Mouse (Mus musculus) embryonic facial prominence, embryonic 13.5 days (tissue): ENCODE results near the gene Rnf141. TPM values are rescaled to one million over a fixed set of nuclear protein-coding genes. Genes with fewer than 3 reads are reported as not detected.

Source experiments
- ATAC-seq: fragments of 200-750 bp; cut with Nextera tagmentation; 2 replicates; pipeline ENCODE4 v1.8.0; 2017; ENCODE audit warnings: low read depth; ENCODE audit not compliant: insufficient number of reproducible peaks, insufficient read depth, low FRiP score, low TSS enrichment
- H3K27ac ChIP-seq: fragments of 300-500 bp; sonication (generic); 2 replicates; pipeline ENCODE4 v1.5.1; 2015; ENCODE audit warnings: moderate library complexity, mild to moderate bottlenecking, inconsistent platforms
- H3K27me3 ChIP-seq: fragments of 300-500 bp; sonication (generic); 2 replicates; pipeline ENCODE4 v1.6.1; 2015; ENCODE audit warnings: mild to moderate bottlenecking, inconsistent platforms
- H3K36me3 ChIP-seq: fragments of 300-500 bp; sonication (generic); 2 replicates; pipeline ENCODE4 v1.6.1; 2015; ENCODE audit warnings: mild to moderate bottlenecking, inconsistent platforms
- H3K4me1 ChIP-seq: fragments of 300-500 bp; sonication (generic); 2 replicates; pipeline ENCODE4 v1.6.1; 2015; ENCODE audit warnings: inconsistent platforms
- H3K4me2 ChIP-seq: fragments of 300-500 bp; sonication (generic); 2 replicates; pipeline ENCODE4 v1.6.1; 2015; ENCODE audit warnings: moderate library complexity, mild to moderate bottlenecking, inconsistent platforms
- H3K4me3 ChIP-seq: fragments of 300-500 bp; sonication (generic); 2 replicates; pipeline ENCODE4 v1.5.1; 2015; ENCODE audit warnings: mild to moderate bottlenecking, inconsistent platforms
- H3K9ac ChIP-seq: fragments of 300-500 bp; sonication (generic); 2 replicates; pipeline ENCODE4 v1.6.1; 2015; ENCODE audit warnings: mild to moderate bottlenecking, inconsistent platforms
- H3K9me3 ChIP-seq: fragments of 300-500 bp; sonication (generic); 2 replicates; pipeline ENCODE4 v1.6.1; 2016; ENCODE audit warnings: inconsistent platforms
- WGBS: fragments of 180-500 bp; shearing (Covaris S2); methylation state at CpG from one replicate; pipeline ENCODE4 v1.1.7; 2015; ENCODE audit warnings: mixed read lengths; 5-methylcytosine and 5-hydroxymethylcytosine counted together
- polyA plus RNA-seq: library from polyadenylated mRNA; unstranded; fragments of >200 nt; fragmentation: Nextera tagmentation; extraction: Ambion mirVana; gene quantifications from 2 replicates; pipeline ENCODE4 v1.2.1, GENCODE M21; 2015

The Rnf141 gene
- polyA plus RNA-seq, 1 experiment from 2014 or later, result 16.9 TPM

DNA sequence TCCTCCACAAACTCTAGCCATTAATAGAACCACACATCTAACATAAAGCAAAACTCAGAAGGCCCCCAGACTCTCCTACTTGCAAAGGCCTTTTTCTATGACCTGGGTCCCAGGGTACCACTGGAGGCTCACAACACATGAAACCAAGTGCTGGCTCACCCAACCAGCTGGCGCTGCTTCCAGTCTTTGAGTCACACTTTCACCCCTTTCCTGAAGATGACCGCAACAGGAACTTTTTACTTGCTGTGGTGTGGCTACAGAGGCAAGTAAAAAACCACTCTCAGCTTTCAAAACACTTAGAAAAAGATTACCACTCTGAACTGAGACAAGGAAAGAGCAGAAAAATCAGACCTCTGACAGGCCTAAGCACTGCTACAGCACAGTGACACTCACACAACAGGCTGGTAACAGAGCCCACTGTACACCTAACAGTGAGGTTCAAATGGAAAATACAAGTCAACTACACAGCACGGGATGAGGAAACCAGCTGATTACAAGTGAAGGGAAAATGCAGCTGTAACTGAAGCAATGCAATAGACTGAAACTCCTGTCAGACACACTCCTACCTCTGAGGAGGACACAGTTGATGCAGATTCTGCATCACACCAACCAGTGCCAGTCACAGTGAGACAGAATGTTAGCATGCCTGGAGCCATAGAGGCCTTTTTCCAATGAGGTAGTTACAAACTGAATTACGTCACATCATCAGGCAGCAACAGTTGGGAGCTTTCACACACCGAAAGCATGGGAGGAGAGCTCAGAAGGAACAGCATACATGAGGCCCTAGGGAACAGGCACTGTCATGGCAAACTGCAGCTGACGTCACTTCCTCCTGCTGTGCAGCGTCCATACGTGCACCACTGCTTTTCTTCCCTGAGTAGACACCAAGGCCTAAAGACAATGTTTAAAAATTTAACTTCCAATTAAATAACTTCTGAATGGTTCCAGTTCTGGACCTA lies 20.0 kb downstream of the Rnf141 start:
- Histone ChIP-seq H3K4me2 (no peak overlapping the region), H3K4me3 (no peak overlapping the region), H3K36me3 (peaks cover 27% of the 10 kb centered on the region; the same call in 1 of the 2 replicates), H3K4me1 (peaks cover 28% of the 10 kb centered on the region), H3K27me3 (no peaks in the 10 kb centered on the region), H3K9ac (no peak overlapping the region), H3K9me3 (no peaks in the 10 kb centered on the region), H3K27ac (no peak overlapping the region)
- 85% methylated on average over 8 of the region's 8 CpGs for WGBS
- no peak for ATAC-seq

- Histone ChIP-seq H3K36me3 (peaks cover 27% of the 10 kb centered on the region; the same call in 1 of the 2 replicates), H3K4me2 (no peak overlapping the region), H3K4me1 (peaks cover 28% of the 10 kb centered on the region), H3K9me3 (no peaks in the 10 kb centered on the region), H3K9ac (no peak overlapping the region), H3K27ac (no peak overlapping the region), H3K4me3 (no peak overlapping the region), H3K27me3 (no peaks in the 10 kb centered on the region)
- no peak for ATAC-seq
- 73% methylated on average over 4 of the region's 4 CpGs for WGBS
Measured at GRCm38 (mm10) chr7:110823593-110823992, 20.7 kb downstream of the Rnf141 start.

DNA sequence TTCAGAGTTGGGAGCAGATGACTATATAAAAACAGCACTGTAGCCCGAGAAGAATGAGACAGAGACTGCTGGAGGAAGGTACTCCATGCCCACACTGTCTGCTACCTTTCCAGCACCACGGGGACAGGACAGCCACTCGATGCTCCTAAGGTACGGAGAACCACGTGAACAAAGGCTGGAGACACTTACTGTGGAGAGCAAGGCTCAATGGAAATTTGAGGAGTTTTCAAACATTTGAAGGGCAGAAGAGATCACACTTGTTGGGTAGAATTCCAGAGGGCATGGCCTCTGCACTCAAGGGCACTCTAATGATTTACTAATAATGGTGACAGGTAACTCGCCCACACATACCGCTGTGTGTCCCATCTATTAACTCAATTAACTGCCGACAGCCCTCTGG lies 21.2 kb downstream of the Rnf141 start:
- Histone ChIP-seq H3K9ac (no peak overlapping the region), H3K4me1 (peaks cover 28% of the 10 kb centered on the region), H3K4me3 (no peak overlapping the region), H3K27me3 (no peaks in the 10 kb centered on the region), H3K4me2 (no peak overlapping the region), H3K9me3 (no peaks in the 10 kb centered on the region), H3K27ac (no peak overlapping the region), H3K36me3 (peaks cover 23% of the 10 kb centered on the region; the same call in 1 of the 2 replicates)
- 79% methylated on average over 8 of the region's 8 CpGs for WGBS
- ATAC-seq, result no peak

- Histone ChIP-seq H3K4me2 (no peak overlapping the region), H3K27me3 (no peaks in the 10 kb centered on the region), H3K4me1 (peaks cover 28% of the 10 kb centered on the region), H3K9me3 (no peaks in the 10 kb centered on the region), H3K4me3 (no peak overlapping the region), H3K27ac (peak overlapping the region; percentile 9; the same call in 1 of the 2 replicates), H3K9ac (no peak overlapping the region), H3K36me3 (peaks cover 19% of the 10 kb centered on the region; the same call in 1 of the 2 replicates)
- ATAC-seq, result no peak
- WGBS, result 41% methylated on average over 4 of the region's 4 CpGs
Measured at GRCm38 (mm10) chr7:110822055-110822454, 22.2 kb downstream of the Rnf141 start.

DNA sequence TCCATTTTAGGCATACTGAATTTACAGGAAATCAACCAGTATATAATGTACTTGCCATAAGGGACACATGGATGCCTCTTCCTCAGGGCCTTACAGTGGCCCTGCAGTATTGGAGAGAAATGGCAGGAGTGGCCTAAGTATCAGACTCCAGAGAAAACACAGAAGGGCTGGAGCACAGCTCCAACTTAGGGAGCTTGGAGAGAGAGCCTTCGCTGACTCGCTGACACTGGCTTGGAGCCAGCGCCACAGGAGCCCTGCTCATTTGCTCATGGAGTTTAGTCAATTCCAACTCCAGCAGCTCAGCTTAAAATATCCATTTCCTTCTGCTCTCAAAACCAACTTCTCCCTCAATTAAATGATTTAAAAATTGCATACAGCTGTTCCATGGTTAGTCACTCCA lies 22.6 kb downstream of the Rnf141 start:
- H3K27ac ChIP-seq, result 0 out of 2 replicates have a peak overlapping the region, but pooled peaks have one; percentile 9
- 37% methylated on average over 3 of the region's 3 CpGs for WGBS
- H3K9ac ChIP-seq, result no peak overlapping the region
- H3K4me2 ChIP-seq, result no peak overlapping the region
- no peaks in the 10 kb centered on the region for H3K9me3 ChIP-seq
- peaks cover 28% of the 10 kb centered on the region for H3K4me1 ChIP-seq
- ATAC-seq, result no peak
- H3K4me3 ChIP-seq, result no peak overlapping the region
- H3K27me3 ChIP-seq, result no peaks in the 10 kb centered on the region
- H3K36me3 ChIP-seq, result peaks cover 19% of the 10 kb centered on the region; the same call in 1 of the 2 replicates

GRCm38 (mm10) chr7:110821068-110821467 lies 23.2 kb downstream of the Rnf141 start:
- ATAC-seq, result no peak
- no peak overlapping the region for H3K4me2 ChIP-seq
- no peaks in the 10 kb centered on the region for H3K9me3 ChIP-seq
- no peak overlapping the region for H3K4me3 ChIP-seq
- H3K27me3 ChIP-seq, result no peaks in the 10 kb centered on the region
- no peak overlapping the region for H3K9ac ChIP-seq
- no peak overlapping the region for H3K27ac ChIP-seq
- peaks cover 28% of the 10 kb centered on the region for H3K4me1 ChIP-seq
- WGBS, result 62% methylated on average over 5 of the region's 5 CpGs
- peaks cover 19% of the 10 kb centered on the region; the same call in 1 of the 2 replicates for H3K36me3 ChIP-seq

DNA sequence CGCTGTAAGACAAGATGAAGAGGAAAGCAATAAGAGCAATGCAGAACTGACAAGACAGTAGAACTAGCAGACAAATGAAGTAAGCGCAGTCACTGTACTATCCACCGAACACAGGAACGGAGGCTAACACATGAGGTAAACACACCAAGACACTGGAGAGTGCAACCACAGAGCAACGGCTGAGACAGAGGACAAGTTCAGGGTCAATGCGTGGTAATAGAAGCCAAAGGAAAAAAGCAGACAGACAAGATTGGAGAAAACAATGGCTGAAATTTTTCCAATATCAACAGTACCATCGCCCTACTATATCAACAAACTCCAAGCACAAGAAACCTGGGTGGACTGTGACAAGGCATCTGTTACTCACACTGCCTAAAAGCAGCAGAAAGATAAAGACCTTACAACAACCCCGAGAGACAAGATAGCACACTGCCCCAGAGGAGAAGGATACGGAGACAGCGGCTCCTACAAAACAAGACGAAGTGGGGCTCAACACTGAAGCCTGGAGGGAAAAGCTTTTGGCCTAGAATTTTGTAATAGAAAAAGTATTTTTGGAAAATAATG lies 25.4 kb downstream of the Rnf141 start:
- H3K4me2 ChIP-seq, result no peak overlapping the region
- no peak overlapping the region for H3K27ac ChIP-seq
- WGBS, result 87% methylated on average over 11 of the region's 11 CpGs
- 0 out of 2 replicates have a peak, but pooled peaks cover 6% of the 10 kb centered on the region for H3K36me3 ChIP-seq
- H3K9me3 ChIP-seq, result no peaks in the 10 kb centered on the region
- H3K27me3 ChIP-seq, result no peaks in the 10 kb centered on the region
- H3K9ac ChIP-seq, result no peak overlapping the region
- no peak for ATAC-seq
- no peak overlapping the region for H3K4me3 ChIP-seq
- H3K4me1 ChIP-seq, result peaks cover 28% of the 10 kb centered on the region

DNA sequence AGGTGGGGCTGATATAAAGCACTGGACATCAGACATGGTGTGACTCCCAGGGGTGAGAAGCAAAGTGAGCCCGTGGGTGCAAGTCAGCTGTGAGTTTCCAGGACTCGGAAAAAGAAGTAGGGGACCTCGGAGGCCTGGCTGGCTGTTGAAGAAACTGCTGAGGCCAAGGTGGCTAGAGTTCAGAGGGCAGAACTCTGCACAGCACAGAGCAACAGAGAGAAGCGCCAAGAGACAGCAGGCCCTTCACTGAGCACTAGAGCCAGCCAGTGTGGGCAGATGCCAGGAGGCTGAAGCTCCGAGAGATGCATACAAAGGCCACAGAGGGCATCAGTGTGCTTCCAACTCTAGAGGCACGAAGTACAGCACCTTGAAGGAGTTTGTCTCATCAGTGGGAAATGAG lies 26.1 kb downstream of the Rnf141 start:
- Histone ChIP-seq H3K27ac (no peak overlapping the region), H3K4me2 (no peak overlapping the region), H3K36me3 (0 out of 2 replicates have a peak, but pooled peaks cover 3% of the 10 kb centered on the region), H3K4me3 (no peak overlapping the region), H3K9me3 (no peaks in the 10 kb centered on the region), H3K9ac (no peak overlapping the region), H3K27me3 (no peaks in the 10 kb centered on the region), H3K4me1 (peaks cover 22% of the 10 kb centered on the region)
- ATAC-seq, result no peak
- WGBS, result 86% methylated on average over 6 of the region's 6 CpGs

DNA sequence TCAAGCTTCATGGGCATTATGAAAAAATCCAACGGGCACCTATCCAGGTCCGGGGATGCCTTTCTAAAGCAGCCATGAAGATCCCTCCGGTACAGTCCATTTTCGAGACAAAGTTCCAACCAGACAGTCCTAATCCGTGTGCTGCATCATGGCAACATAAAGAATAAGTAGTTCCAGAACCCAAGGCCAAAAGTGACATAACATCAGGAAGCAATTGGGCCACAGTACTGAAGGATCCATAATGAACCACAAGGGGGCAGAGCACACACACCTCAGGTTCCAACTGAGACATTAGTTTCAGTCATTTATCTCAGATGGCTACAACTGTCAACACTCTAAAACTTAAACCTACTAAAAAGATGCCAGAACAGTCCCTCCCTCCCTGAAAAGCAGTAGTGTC lies 28.2 kb downstream of the Rnf141 start:
- H3K27me3 ChIP-seq, result no peaks in the 10 kb centered on the region
- H3K9me3 ChIP-seq, result no peaks in the 10 kb centered on the region
- H3K27ac ChIP-seq, result no peak overlapping the region
- ATAC-seq, result 0 out of 2 replicates have a peak, but pooled peaks have one; percentile 56
- WGBS, result 28% methylated on average over 5 of the region's 5 CpGs
- H3K4me3 ChIP-seq, result no peak overlapping the region
- peaks cover 8% of the 10 kb centered on the region; the same call in 1 of the 2 replicates for H3K36me3 ChIP-seq
- peaks cover 2% of the 10 kb centered on the region for H3K4me1 ChIP-seq
- H3K9ac ChIP-seq, result no peak overlapping the region
- H3K4me2 ChIP-seq, result no peak overlapping the region

DNA sequence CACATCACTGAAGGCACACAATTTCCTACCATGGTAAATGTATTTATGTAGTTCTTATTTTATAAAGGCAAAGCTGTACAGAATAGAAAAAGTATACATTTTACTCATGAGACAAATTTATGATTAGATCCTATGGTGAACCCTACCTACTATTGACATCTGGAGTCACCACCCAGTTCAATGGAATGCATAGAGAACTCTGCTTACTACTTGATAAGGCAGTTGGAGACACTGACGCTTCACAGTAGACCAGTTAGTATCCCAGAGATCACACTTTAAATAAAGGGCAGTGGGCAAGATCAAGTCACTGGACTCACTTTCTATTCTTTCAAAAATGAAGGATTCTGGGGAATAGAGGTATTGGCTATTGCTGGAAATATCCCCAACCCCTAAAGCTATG lies 30.3 kb downstream of the Rnf141 start:
- H3K9me3 ChIP-seq, result no peaks in the 10 kb centered on the region
- peaks cover 8% of the 10 kb centered on the region; the same call in 1 of the 2 replicates for H3K36me3 ChIP-seq
- H3K4me2 ChIP-seq, result no peak overlapping the region
- peaks cover 14% of the 10 kb centered on the region for H3K4me1 ChIP-seq
- no peak overlapping the region for H3K9ac ChIP-seq
- ATAC-seq, result no peak
- H3K27ac ChIP-seq, result no peak overlapping the region
- 84% methylated on average over 1 of the region's 1 CpGs for WGBS
- H3K4me3 ChIP-seq, result no peak overlapping the region
- no peaks in the 10 kb centered on the region for H3K27me3 ChIP-seq

GRCm38 (mm10) chr7:110811529-110811928 lies 32.7 kb downstream of the Rnf141 start:
- Histone ChIP-seq H3K9me3 (no peaks in the 10 kb centered on the region), H3K4me3 (no peak overlapping the region), H3K4me2 (no peak overlapping the region), H3K9ac (no peak overlapping the region), H3K4me1 (peaks cover 22% of the 10 kb centered on the region), H3K27ac (no peak overlapping the region), H3K27me3 (no peaks in the 10 kb centered on the region), H3K36me3 (peaks cover 8% of the 10 kb centered on the region; the same call in 1 of the 2 replicates)
- 81% methylated on average over 5 of the region's 5 CpGs for WGBS
- no peak for ATAC-seq
